Mouse (Mus musculus): ENCODE measurements around the gene Sox30.

- no peak for TF ChIP-seq CTCF (IDR thresholded peaks at IDR 0.05; ENCODE audit: extremely low read depth, insufficient read depth, insufficient read length, insufficient replicate concordance)
- TF ChIP-seq POLR2A (IDR thresholded peaks at IDR 0.05; ENCODE audit: low read depth, low read length): no peak
Observed at GRCm38 (mm10) chr11:45974466-45974865, 5.6 kb upstream of the Sox30 start.

All from spleen, adult 2 months (tissue).